Mouse (Mus musculus) stomach, postnatal 0 days (tissue): ENCODE results near the gene Fut8.

Source experiments
- CTCF ChIP-seq: IDR thresholded peaks from 2 replicates; pipeline ENCODE4 v1.5.1; 2016; ENCODE audit warnings: antibody characterized with exemption, low read depth, mild to moderate bottlenecking, moderate library complexity
- EP300 ChIP-seq: optimal IDR thresholded peaks from 2 replicates; pipeline ENCODE3; 2016; ENCODE audit warnings: antibody characterized with exemption

DNA sequence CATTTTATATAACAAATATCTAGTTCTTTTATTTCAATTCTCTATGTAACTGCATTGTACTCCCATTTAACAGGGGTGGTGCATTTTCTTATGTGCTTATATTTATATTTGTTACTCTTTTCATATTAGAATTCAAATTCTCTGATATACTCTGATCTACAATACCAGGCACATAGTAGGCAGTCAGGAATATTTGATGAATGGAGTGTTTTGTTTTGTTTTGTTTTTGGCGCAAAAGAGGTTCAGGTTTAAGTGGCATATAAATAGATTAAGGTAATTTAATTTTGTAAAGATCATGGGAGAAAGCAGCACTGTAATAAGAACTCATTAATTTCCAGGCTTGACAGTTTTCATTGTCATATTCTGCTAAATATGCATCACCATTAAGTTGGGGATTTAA, 58.2 kb downstream of the Fut8 start:
- TF ChIP-seq CTCF = no peak
- no peak for TF ChIP-seq EP300
